Mouse (Mus musculus) left cerebral cortex, adult 11 months (tissue): ENCODE data around the gene Tpm3.

Source experiments
- DNase-seq: peaks from one replicate; pipeline ENCODE4 v3.0.0; 2022; ENCODE audit warnings: low spot score

The Tpm3 gene

DNA sequence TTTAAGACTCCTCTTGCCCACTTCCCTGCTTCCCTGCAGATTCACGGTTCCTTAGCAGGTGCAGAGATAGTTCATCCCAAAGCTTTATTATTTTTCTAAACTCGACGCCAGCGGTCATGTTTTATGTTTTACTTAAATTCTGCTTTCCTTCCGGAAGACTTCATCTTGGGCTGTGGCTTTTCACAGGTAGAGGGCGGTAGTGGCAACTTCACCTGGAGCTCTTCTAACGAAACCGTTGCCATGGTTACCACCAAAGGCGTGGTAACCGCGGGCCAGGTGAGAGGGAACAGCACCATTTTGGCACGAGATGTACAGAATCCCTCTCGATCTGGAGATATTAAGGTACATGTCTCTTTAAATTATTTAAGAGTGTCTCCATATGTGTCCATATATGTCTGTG, 64.2 kb downstream of the Tpm3 start:
- no peak for DNase-seq

DNA sequence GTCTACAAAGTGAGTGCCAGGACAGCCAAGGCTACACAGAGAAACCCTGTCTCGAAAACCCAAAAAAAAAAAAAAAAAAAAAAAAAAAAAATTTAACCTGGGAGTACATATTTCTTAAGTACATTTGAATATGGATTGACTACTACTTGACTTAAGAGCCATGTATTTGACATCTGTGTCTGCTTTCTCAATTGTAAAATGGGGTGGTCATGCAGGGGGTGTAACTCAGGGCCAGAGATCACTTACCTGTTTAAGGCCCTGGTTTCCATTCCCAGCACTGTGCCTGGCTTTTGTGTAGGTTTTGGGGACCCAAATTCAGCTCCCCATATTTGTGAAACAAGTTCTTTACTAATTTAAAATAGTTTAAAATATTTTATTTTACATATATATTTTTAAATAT, 65.2 kb downstream of the Tpm3 start:
- no peak for DNase-seq

- no peak for DNase-seq
Observed at GRCm38 (mm10) chr3:90139962-90140361, 67.5 kb downstream of the Tpm3 start.

DNA sequence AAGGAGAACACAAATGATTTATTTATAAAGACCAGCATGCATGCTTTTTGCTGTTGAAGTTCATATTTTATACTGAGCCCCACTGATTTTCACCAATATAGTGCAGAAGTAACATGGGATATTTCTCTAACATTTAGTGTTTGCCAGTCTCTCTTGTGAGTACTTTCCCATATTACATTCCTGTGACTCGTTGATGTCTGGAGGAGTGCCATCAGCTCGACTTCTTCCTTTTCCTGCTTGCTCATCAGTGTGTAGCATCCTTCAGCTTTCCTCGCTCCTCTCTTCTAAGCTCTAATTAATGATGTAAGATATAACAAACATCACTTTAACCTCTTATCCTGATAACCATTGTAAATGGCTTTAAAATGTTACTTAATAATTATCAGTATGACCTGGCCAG, 73.0 kb downstream of the Tpm3 start:
- DNase-seq = no peak

- DNase-seq = no peak
Observed at GRCm38 (mm10) chr3:90146651-90147050, 74.2 kb downstream of the Tpm3 start.
